Mouse (Mus musculus): ENCODE data around the gene Gm49450. TPM values are rescaled to one million over a fixed set of nuclear protein-coding genes. Genes with fewer than 3 reads are reported as not detected.
A peak's percentile ranks its signal among the peaks of the same experiment; 100 is the strongest.

The Gm49450 gene
- total RNA-seq (2021): not detected
- long read RNA-seq, experiment 1, partial matches to known transcripts: 0 of 68 reads
- long read RNA-seq, experiment 1, other reads (novel, unspliced or antisense): 68 of 68 reads
- long read RNA-seq, experiment 2, partial matches to known transcripts: 0 of 2 reads
- long read RNA-seq, experiment 2, other reads (novel, unspliced or antisense): 2 of 2 reads

GRCm38 (mm10) chr15:98953401-98954356 lies at the start of gene Gm49450, which contains the start of gene Tuba1a:
Gene Gm49450 (minus strand): TSS chr15:98953551.
Gene Tuba1a (minus strand): TSS chr15:98953703.
- peak; percentile 97 to 98 for DNase-seq (ENCODE audit: low spot score in 2 of 2)
- TF ChIP-seq CTCF (conservative IDR thresholded peaks at IDR 0.05): no peak
- peak within 1 kb of the TSS; percentile 83 for H3K4me3 ChIP-seq
- peak within 1 kb of the TSS; percentile 99 for H3K27ac ChIP-seq

- Histone ChIP-seq H3K27ac (no peak overlapping the region), H3K4me3 (peak overlapping the region; percentile 29; the same call in 1 of the 2 replicates)
- DNase-seq (ENCODE audit: low spot score in 2 of 2): no peak
- no peak for TF ChIP-seq CTCF (conservative IDR thresholded peaks at IDR 0.05)
These were observed 48.1 kb upstream of the Gm49450 start for GRCm38 (mm10) chr15:99001451-99001931.

- Histone ChIP-seq H3K27ac (no peak overlapping the region), H3K4me3 (no peak overlapping the region; the same call in 1 of the 2 replicates)
- peak; percentile 89 for TF ChIP-seq CTCF (conservative IDR thresholded peaks at IDR 0.05)
- DNase-seq (ENCODE audit: low spot score in 2 of 2): peak in 1 of 2 experiments; percentile 68
These were observed 47.4 kb upstream of the Gm49450 start for GRCm38 (mm10) chr15:99000535-99001283.

- Histone ChIP-seq H3K4me3 (no peak overlapping the region), H3K27ac (no peak overlapping the region)
- no peak for DNase-seq (ENCODE audit: low spot score in 2 of 2)
- TF ChIP-seq CTCF (conservative IDR thresholded peaks at IDR 0.05): no peak
These were observed 45.4 kb upstream of the Gm49450 start for GRCm38 (mm10) chr15:98998775-98999157.

- DNase-seq (ENCODE audit: low spot score in 2 of 2): no peak
- no peak for TF ChIP-seq CTCF (conservative IDR thresholded peaks at IDR 0.05)
- H3K4me3 ChIP-seq: no peak overlapping the region
- no peak overlapping the region for H3K27ac ChIP-seq
These were observed 44.8 kb upstream of the Gm49450 start for GRCm38 (mm10) chr15:98997938-98998774.

GRCm38 (mm10) chr15:98996840-98997239 lies 43.5 kb upstream of the Gm49450 start:
- DNase-seq (ENCODE audit: low spot score in 2 of 2): no peak
- H3K4me3 ChIP-seq: no peak overlapping the region
- H3K27ac ChIP-seq: no peak overlapping the region
- TF ChIP-seq CTCF (conservative IDR thresholded peaks at IDR 0.05): no peak

- no peak for TF ChIP-seq CTCF (conservative IDR thresholded peaks at IDR 0.05)
- H3K4me3 ChIP-seq: no peak overlapping the region
- H3K27ac ChIP-seq: no peak overlapping the region
- DNase-seq (ENCODE audit: low spot score in 2 of 2): no peak
These were observed 41.7 kb upstream of the Gm49450 start for GRCm38 (mm10) chr15:98994957-98995520.

- peak; percentile 92 for TF ChIP-seq CTCF (conservative IDR thresholded peaks at IDR 0.05)
- Histone ChIP-seq H3K4me3 (peak overlapping the region; percentile 65), H3K27ac (peak overlapping the region; percentile 99)
- DNase-seq (ENCODE audit: low spot score in 2 of 2): peak; percentile 86 to 87
These were observed 40.5 kb upstream of the Gm49450 start for GRCm38 (mm10) chr15:98993865-98994264.

- TF ChIP-seq CTCF (conservative IDR thresholded peaks at IDR 0.05): peak; percentile 99
- peak overlapping the region; percentile 65 for H3K4me3 ChIP-seq
- peak overlapping the region; percentile 99 for H3K27ac ChIP-seq
- DNase-seq (ENCODE audit: low spot score in 2 of 2): peak; percentile 93 to 96
These were observed 39.9 kb upstream of the Gm49450 start for GRCm38 (mm10) chr15:98993093-98993793.

- no peak for TF ChIP-seq CTCF (conservative IDR thresholded peaks at IDR 0.05)
- peak; percentile 74 to 90 for DNase-seq (ENCODE audit: low spot score in 2 of 2)
- Histone ChIP-seq H3K4me3 (peak overlapping the region; percentile 65), H3K27ac (peak overlapping the region; percentile 99)
These were observed 38.9 kb upstream of the Gm49450 start for GRCm38 (mm10) chr15:98992086-98992912.
